Mouse (Mus musculus) kidney, postnatal 10 days (tissue): Measurements from ENCODE around the gene Gin1.

Experiments used
- DNase-seq: peaks from one replicate; pipeline ENCODE4 v3.0.0; 2021; ENCODE audit warnings: mixed read lengths

The Gin1 gene

GRCm38 (mm10) chr1:97788490-97788889 lies 18.5 kb downstream of the Gin1 start:
- no peak for DNase-seq

- DNase-seq: no peak
These were observed 24.1 kb downstream of the Gin1 start for GRCm38 (mm10) chr1:97794110-97794509.

- DNase-seq: no peak
These were observed 26.0 kb downstream of the Gin1 start for GRCm38 (mm10) chr1:97795936-97796335.

GRCm38 (mm10) chr1:97802207-97802902 lies 32.4 kb downstream of the Gin1 start:
- DNase-seq: no peak

- no peak for DNase-seq
These were observed 34.5 kb downstream of the Gin1 start for GRCm38 (mm10) chr1:97804520-97804919.

- DNase-seq: no peak
These were observed 39.4 kb downstream of the Gin1 start for GRCm38 (mm10) chr1:97809255-97809912.

GRCm38 (mm10) chr1:97821282-97821681 lies 51.3 kb downstream of the Gin1 start:
- DNase-seq: no peak

GRCm38 (mm10) chr1:97822203-97822602 lies 52.2 kb downstream of the Gin1 start:
- DNase-seq: no peak

GRCm38 (mm10) chr1:97822904-97823303 lies 52.9 kb downstream of the Gin1 start:
- no peak for DNase-seq

- DNase-seq: no peak
These were observed 57.6 kb downstream of the Gin1 start for GRCm38 (mm10) chr1:97827566-97827965.

GRCm38 (mm10) chr1:97828087-97828486 lies 58.1 kb downstream of the Gin1 start:
- DNase-seq: no peak

GRCm38 (mm10) chr1:97833466-97834353 lies 63.7 kb downstream of the Gin1 start:
- peak; percentile 79 for DNase-seq

GRCm38 (mm10) chr1:97834354-97834822 lies 64.4 kb downstream of the Gin1 start:
- DNase-seq: peak; percentile 17
